Mouse (Mus musculus) adrenal gland, adult 2 months (tissue): Measurements from ENCODE around the gene Tada2b. TPM values are rescaled to one million over a fixed set of nuclear protein-coding genes. Genes with fewer than 3 reads are reported as not detected.

ENCODE experiments used
- DNase-seq: peaks from one replicate; pipeline ENCODE4 v3.0.0; 2021
- polyA plus RNA-seq: library from polyadenylated mRNA; depleted of rRNA; stranded (reverse); fragments of >200 nt; gene quantifications from 2 replicates; pipeline ENCODE4 v1.2.3, GENCODE M21; 2012
- total RNA-seq, 2 experiments: library from RNA; stranded (reverse); gene quantifications; 2 replicates each; pipeline ENCODE4 v1.2.3; 2021

Tada2b gene
- total and polyA plus RNA-seq, 3 experiments, result 25.9 to 39.4 (median 31.9) TPM

DNA sequence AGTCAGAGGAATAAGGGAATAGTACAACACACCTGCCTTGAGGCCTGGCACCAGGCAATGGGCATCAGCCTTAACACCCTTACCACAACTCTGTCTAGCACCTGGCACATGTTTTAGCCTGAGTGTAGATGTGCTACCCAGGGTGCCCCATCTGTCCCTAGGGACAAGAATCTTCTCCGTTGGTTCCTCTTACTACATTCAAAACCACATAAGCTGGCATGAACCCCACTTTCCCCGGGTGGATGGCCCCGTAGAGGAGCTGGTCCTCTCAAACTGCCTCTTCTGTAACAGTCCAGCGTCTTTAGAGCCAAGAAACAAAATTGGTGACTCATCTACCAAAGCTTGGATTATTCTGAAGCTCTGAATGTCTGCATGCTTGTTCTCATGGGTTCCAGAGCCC lies 3.7 kb downstream of the Tada2b start:
- DNase-seq, result no peak

DNA sequence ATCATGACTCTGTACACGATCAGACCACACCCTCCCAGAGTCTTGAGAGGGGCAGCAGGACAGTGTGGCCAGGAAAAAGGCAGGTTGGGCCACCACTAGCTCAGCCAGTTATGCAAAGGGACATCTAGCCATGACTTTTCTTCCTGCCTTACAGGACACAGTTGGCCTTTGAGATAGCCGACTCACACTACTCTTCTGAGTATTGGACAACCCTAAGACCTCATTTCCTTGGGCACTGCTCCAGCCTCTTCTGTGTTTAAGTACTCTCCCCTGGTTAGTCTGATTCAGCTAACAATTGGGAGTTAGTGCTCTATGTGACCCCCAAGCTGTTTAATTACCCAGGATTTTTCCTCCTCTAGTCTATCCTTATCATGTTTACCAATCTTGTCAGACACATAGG lies 4.3 kb downstream of the Tada2b start:
- DNase-seq, result no peak

- DNase-seq, result peak; percentile 61
Measured at GRCm38 (mm10) chr5:36478540-36479420, 5.3 kb downstream of the Tada2b start.

- DNase-seq, result no peak
Measured at GRCm38 (mm10) chr5:36477486-36477885, 6.6 kb downstream of the Tada2b start.

DNA sequence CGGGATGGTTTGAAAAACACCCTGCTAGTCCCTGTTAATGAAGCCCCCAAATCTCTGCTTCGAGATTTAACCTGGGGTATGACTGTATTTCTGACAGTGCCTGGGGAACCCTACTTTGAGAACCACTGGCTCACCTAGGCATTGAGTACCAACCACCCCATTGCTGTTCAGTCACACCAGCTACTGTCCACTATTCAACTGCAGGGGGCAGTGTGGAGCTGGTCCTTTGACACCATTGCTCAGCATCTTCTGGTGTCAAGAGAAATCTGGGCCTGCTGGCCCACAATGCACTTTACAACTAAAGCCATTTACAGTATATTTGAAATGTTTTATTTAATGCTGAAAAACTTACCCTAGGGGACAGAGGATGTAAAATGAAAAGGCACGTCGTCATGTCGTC lies 9.8 kb downstream of the Tada2b start:
- peak; percentile 74 for DNase-seq

- DNase-seq, result peak; percentile 63
Measured at GRCm38 (mm10) chr5:36472876-36473655, 11.0 kb downstream of the Tada2b start.

DNA sequence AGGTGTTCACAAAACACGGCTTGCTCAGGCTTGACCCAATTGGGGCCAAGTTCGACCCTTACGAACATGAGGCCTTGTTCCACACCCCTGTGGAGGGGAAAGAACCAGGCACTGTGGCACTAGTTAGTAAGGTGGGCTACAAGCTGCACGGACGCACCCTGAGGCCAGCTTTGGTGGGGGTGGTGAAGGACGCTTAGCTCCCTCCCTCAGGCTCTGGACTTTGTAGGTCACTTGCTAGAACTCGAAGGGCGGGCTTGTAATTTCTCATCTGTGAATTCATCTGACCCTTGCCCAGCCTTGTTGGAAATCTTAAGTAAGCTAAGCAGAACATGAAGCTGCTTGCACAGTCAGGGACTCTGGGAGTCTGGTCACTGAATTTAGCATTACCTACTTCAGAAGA lies 12.9 kb downstream of the Tada2b start:
- no peak for DNase-seq

GRCm38 (mm10) chr5:36465889-36466288 lies 18.2 kb downstream of the Tada2b start:
- DNase-seq, result no peak

- peak; percentile 99 for DNase-seq
Measured at GRCm38 (mm10) chr5:36464709-36465661, 19.1 kb downstream of the Tada2b start, which contains the start of gene Grpel1. Gene Grpel1, plus strand, starts transcription at chr5:36464998.

- DNase-seq, result no peak
Measured at GRCm38 (mm10) chr5:36463391-36463790, 20.7 kb downstream of the Tada2b start.

DNA sequence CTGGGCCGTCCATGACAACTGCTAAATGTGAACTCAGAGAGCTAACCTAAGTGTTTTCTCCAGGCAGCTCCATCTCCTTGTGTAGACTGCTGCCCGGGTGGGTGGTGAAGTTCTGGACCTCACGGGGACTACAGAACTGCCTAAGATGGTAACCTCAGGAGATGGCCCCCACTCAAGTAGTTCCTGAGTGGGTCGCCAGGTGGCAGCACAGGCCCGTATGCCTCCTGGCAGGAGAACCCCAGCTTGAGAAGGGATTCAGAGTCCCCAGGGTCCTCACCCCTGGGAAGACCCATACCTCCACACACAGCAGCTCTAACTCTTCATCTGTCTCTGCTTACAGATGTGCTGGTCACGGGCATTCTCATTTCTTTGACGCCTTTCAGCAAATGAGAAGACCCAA lies 21.3 kb downstream of the Tada2b start:
- peak; percentile 86 for DNase-seq

- no peak for DNase-seq
Measured at GRCm38 (mm10) chr5:36461231-36461630, 22.9 kb downstream of the Tada2b start.

DNA sequence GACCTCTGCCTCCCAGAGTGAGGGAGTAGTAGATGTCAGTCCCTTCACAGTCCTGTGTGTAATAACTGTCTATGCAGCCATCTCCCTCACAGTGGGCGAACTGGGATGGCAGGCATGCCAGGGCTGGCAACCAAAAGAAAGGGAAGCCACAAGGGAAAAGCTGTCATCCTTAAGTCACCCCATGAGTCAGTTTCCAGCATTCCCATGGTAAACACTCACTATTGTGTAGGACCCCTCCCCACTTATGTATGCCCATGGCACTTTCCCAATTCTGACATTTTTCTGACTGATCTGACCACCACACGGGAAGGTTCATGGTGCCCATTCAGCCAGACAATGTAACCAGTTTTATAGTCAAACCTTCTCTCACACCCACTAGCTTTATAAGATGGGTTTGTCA lies 23.4 kb downstream of the Tada2b start:
- no peak for DNase-seq

GRCm38 (mm10) chr5:36458926-36459325 lies 25.2 kb downstream of the Tada2b start:
- DNase-seq, result no peak

DNA sequence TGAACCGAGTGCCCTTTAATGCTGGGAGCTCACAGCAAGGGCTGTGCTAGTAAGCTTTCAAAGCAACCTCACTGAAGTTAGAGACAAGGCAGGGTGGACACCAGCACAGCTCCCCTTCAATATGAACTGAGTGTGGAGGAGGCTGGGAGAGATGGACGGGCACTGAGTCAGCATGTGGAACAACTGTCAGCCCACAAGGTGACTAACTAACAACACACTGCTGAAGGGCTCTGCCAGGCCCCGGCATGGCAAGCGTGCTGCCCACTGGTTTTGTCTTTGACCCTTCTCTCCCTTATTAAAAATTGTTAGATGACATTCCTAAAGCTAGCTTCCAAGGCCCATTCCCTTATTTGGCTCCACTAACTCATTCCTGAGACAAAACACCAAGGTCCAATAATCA lies 26.4 kb downstream of the Tada2b start:
- peak; percentile 67 for DNase-seq

DNA sequence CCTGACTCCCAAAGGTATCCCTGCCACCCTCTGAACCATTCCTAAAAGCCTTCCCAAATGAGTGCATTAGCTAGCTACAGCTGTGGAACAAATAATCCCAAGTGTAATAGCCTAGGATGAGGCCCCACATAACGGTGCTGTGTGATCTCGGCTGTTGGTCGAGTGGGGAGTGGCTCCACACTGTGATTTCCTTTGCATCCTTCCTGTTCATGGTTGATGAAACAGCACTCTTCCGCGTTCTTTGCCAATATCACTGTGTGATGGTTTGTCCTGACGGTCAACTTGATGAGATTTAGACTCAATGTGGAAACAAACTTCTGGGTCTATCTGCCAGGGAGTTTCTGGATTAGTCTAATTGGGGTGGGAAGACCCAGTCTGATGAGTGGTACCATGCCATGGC lies 31.3 kb downstream of the Tada2b start:
- no peak for DNase-seq

DNA sequence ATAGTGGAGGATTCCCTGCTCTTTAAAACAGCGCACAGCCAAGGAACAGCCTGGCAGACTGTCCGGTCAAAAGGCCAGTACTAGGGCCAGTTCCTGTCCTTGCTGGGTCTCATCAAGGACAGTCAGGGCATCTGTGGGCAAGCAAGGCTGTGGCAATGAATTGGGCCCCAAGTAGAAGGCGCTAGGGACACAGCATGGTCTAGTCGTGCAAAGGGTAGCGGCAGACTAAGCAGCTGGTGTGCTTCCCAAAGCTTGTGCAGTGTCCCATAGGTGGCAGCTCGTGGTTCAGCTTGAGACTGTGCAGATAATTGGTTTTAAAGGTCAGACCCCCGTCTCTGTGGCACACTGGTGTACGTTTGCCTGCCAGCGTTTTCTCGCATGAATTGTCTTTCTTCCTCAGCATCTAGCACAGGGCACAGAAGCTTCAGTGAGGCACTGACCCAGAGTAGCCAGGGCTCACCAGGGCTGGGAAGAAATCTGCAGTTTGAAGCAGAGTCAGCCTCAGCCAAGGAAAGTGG lies 32.2 kb downstream of the Tada2b start:
- DNase-seq, result no peak

- DNase-seq, result peak; percentile 50
Measured at GRCm38 (mm10) chr5:36451119-36451518, 33.0 kb downstream of the Tada2b start.

- DNase-seq, result peak; percentile 62
Measured at GRCm38 (mm10) chr5:36449710-36450358, 34.3 kb downstream of the Tada2b start.

DNA sequence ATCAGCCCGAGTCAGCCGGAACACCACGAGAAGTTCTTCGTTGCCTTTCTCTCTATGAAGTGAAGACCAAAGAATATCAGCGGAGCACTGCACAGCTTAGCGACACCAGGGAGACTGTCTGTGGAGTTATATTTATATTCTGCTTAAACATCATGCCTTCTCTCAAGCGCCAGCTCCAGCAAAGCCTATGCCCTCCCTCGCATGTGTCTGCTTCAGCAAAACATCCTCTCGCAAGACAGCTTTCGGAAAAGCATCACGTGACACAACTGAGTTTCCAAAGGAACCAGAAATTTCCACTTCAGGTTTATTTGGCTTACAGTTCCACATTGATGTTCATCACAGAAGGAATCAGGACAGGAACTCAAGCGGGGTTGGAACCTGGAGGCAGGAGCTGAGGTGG lies 36.2 kb downstream of the Tada2b start:
- no peak for DNase-seq
